Mouse (Mus musculus) adrenal gland, postnatal 4 days (tissue): ENCODE results near the gene Poc5. TPM values are rescaled to one million over a fixed set of nuclear protein-coding genes. Genes with fewer than 3 reads are reported as not detected.

Experiments used
- DNase-seq, 2 experiments: peaks; one replicate each; pipeline ENCODE4 v3.0.0; 2021 to 2022; ENCODE audit warnings: low spot score in 2 of 2, mixed read lengths in 2 of 2
- long read RNA-seq, 2 experiments: library from polyadenylated mRNA; stranded (forward); transcript quantifications; one replicate each; pipeline ENCODE4 v2.0.0; 2021
- total RNA-seq, 2 experiments: library from RNA; stranded (reverse); gene quantifications; 2 replicates each; pipeline ENCODE4 v1.2.3; 2021

The Poc5 gene
- 10 to 100 TPM; 22.9 to 23.5 TPM for total RNA-seq
- long read RNA-seq, experiment 1, full-length matches to known transcripts: 17 of 22 reads
- long read RNA-seq, experiment 1, partial matches to known transcripts: 1 of 22 reads
- long read RNA-seq, experiment 1, other reads (novel, unspliced or antisense): 4 of 22 reads
- long read RNA-seq, experiment 2, full-length matches to known transcripts: 21 of 32 reads
- long read RNA-seq, experiment 2, partial matches to known transcripts: 1 of 32 reads
- long read RNA-seq, experiment 2, other reads (novel, unspliced or antisense): 10 of 32 reads

DNA sequence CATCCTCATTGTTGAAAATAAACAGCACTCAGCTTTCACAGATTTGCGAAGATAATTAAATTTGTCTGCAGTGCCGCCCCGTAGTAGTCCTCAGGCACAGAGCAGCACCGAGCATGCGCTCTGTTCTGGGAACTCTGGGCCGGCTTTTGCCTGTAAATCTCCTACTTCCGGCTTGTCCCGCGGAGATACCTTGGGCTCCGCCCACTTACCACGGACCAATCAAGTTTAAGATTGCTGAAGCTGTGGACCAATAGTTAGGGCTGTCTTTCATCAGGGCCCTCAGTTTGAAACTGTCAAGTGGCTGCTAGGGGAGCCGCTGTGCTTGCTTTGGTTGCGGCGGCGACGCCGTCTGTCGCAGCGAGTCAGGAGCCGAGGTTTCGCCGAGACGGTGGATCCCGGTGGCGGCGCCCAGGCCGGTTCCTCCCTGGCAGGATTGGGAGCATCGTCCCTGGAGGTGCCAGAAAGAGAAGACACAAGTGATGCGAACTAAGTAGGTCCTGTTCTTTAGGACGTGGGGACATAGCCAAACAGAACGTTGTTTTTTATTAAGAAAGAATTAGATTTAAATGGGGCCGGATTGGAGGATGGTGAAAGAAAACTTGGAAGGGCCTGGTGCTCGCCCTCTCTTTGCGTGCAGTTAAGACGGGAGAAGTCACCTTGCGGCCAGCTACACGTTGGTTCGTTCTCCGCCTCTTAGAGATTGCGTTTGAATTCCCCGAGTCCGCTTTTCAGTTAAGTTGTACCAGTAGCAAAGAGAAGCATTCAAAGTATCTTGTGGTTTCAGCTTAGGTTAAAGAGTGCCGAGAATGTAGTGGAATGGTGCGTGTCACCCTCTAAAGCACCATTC is at the start of gene Poc5:
TSS of gene Poc5 (plus strand) at position 253 of the 847 bp plus-strand sequence.
- DNase-seq: peak; percentile 96 to 98

DNA sequence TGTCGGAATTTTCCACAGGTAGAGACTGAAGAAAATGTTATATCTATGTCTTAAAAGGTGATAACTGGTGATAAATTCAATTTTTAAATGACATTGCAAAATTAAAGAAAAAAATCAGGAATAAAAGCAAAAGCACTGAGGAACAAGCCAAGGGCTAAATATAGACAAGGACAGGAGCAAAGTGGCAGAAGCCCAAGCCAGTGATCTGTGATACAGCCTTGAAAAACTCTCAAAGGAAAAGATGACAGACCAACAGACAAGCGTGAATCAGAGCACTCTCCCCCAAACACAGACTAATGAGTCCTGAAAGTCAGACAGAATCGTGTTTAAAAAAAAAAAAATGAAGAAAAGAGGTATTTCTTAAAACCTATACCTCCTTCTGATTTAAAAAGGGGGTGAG is 46.6 kb upstream of the Poc5 start:
- DNase-seq: no peak

DNA sequence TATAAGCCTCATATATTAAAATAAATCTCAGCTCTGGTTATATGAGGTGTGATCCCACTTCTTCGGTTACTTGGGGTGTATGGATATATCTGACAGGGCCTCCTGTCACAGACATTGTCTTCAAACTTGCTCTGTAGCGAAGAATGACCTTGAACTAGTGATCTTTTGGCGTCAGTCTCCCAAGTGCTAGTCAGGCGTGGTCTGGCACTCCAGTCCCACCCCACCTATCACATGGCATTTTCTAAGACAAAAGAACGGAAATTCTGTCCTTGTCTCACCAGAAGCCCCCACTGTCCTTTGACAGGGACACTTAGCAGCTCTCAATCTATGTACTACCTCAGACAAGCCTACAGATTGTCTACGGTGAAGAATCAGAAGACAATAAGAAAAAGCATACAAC is 43.3 kb upstream of the Poc5 start:
- DNase-seq: no peak

DNA sequence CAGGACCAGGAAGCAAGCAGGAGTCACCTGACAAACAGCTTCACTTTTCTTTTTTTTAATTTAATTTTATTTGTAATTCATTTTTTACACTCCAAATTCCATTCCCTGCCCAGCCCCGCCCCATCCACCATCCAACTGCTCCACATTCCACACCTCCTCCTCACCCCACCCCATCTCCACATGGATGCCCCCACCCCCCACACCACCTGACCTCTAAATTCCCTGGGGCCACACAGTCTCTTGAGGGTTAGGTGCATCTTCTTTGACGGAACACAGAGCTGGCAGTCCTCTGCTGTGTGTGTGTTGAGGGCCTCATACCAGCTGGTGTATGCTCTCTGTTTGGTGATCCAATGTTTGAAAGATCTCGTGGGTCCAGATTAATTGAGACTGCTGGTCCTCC is 41.5 kb upstream of the Poc5 start:
- DNase-seq: no peak

DNA sequence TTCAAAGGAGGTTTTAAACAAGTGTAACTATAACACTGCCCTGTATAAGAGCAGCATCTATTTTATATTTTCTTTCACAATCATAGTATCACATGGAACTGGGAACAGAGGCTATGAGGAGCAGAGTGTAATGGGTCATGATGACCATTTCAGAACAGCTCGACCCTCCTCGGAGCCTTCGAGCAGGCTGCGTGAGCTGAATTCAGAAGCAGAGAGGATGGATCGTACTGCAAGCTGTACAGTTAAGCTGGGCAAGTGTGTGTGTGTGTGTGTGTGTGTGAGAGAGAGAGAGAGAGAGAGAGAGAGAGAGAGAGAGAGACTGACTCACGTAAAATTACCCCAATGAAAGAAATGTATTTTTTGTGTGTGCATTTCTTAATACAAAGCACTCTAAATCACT is 37.9 kb upstream of the Poc5 start:
- no peak for DNase-seq

DNA sequence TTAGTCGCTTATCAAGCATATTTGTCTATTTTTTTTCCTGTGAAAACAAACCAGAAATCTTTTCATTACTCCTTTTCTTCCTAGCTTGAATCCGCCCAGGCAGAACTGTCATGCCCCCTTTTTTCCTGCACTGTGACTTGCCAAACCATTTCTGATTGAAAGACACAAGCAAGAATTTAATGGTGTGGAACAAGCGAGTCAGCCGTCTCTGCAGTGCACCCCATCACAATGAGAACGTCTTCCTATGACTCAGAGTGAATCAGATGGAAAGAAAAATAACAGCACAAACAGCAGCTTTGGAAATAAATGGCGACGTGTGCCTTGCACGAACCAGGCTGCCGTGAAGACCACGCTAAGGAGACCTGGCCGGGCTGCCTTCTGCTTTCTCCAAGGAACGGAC is 36.8 kb upstream of the Poc5 start:
- no peak for DNase-seq

DNA sequence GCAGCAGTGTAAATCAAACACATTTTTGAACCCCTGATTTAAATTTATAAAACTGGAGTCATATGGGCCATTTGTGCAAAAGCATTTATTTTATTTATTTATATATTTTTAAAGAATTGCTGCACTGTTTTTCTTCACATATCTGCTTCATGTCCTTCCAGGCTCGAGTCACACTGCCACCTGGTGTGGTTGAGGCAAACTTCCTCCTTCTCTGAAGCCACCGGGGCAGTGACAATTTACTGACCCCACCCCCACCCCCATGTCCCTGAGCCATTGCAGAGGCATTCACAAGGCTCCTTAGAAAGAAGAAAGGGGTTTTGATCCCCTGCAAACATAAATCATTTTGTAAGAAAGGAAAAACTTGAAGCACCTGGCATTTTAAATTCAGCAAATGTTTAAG is 12.6 kb upstream of the Poc5 start:
- no peak for DNase-seq

DNA sequence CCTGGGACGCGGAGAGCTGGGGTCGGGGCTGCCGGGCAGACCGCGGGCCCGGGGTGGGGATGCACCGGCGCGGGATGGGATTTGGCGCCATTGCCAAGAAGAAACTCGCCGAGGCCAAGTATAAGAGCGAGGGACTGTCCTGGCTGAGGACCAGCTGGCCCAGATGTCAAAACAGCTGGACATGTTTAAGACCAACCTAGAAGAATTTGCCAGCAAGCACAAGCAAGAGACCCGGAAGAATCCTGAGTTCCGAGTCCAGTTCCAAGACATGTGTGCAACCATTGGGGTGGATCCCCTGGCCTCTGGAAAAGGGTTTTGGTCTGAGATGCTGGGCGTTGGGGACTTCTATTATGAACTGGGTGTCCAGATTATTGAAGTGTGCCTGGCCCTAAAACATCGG is 11.2 kb upstream of the Poc5 start:
- DNase-seq: no peak

DNA sequence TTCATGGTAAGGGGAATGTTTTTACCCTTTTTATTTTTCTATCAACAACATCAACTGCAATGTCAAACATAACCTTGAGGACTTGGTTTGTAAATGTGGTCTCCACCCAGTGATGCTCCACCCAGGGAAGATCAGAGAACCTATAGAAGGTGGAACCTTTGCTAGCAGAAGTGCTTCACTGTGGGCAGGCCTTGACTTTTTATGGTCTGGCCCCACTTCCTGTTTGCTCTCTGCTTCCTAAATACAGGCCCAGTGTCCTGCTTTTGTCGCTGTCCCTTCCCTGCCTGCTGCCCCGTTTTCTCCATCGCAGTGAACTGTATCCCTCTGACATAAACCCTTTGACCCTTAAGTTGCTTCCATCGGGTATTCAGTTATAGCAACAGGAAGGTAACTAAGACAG is 10.2 kb upstream of the Poc5 start:
- no peak for DNase-seq

DNA sequence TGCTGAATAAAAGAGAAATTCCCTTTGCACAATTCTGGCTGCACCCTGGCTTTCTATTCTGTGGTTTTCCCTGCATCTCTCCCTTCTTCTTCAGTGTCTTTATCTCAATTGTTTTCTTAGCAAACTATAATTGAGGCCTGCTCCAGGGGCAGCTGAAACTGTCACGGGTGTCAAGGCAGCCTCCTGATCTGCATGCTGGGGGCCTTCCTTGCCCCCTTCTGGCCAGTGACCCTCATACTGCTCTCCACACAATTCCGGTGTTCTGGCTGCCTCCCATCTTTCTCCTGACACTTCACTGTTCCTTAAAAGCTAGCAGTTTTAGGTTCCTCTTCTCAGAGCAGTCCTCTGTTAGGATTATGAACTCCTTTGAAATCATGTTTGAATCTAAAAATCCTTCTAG is 1.2 kb downstream of the Poc5 start:
- no peak for DNase-seq

DNA sequence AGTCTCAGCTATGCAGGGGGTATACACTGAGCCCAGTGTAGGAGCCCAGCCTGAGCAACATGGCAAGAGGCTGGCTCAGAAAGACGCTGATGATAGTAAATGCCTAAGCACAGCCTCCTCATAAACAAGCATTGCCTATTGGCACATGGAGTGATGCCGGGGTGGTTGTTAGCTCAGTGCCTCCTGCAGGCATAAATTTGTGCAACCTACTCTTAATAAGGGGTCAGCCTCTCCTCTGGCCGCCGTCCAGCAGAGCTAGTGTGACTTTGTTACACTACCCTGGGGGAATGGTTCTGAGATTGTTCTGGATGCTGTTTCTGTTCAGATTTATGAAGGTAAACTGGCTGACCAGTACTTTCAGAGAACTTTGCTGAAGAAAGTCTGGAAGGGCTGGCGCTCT is 13.2 kb downstream of the Poc5 start:
- DNase-seq: no peak

DNA sequence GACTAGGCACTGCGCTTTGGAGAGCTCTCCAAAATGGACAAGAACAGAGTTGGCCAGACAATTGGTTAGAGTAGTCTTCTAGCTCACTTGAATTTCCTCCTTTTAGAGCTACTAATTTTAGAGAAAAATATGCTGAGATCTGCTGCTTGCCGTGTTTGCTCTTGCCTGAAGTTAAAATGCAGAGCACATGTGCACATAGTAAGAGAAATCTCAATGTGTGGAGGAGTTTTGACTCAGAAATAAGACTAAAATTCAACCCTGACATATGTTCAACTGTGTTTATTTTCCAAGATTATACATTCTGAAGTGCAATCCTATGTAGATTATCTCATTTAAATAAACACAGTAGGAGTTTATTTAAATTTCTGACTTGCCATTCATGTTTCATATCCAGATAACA is 17.4 kb downstream of the Poc5 start:
- DNase-seq: no peak

DNA sequence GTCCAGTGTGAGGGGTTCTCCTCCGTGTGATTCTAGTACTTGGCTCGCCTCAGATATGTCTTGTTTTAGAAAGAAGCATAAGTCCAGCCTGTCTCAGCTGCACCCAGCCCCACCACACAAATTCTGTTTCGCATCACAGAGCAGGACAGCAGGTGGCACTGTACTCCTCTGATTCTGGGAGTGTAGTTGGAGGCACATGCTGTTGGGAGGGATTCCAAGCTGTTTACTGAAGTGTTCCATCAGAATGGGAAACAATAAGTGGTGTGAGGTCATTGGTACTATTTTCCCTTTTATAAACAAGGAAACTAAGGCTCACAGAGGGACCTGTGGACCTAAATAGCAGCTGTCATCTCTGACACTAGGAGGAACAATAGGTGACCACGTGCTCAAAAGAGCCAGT is 18.9 kb downstream of the Poc5 start:
- peak in 1 of 2 experiments; percentile 10 for DNase-seq

DNA sequence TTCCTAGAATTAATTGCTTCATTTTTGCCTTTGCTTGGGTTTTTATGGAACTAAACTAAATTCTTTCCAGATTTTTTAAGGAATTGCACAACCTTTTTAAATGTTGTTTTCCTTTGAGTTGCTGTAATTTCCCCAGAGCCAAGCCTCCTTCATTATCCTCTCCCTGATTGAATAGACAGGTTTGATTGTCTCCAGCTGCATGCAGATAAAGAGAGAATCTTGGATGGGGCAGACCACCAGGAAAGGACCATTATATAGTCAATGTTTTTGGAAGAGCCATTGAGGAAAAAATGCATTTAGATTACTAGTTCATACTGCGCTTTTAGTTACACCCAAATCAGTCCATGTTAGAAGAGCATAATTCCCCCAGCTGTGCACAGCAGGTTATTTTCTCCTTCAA is 20.7 kb downstream of the Poc5 start:
- DNase-seq: no peak

DNA sequence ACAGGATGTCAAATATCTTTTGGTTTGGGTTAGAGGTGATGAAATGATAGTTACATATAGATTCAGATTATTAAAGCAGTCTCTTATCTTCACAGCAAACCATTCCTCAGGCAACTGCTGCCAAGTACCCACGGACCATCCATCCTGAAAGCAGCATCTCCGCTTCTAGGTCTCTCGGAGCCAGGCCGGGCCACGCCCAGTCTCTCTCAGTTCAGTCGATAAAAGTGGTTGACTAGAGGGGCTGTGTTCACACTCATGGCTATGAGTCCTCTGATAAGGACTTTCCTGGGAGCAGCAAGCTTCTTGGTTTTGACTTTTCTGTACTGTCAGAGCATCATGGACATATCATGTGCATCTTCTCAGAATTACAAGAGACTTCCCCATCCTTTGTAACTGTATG is 26.3 kb downstream of the Poc5 start:
- DNase-seq: no peak

DNA sequence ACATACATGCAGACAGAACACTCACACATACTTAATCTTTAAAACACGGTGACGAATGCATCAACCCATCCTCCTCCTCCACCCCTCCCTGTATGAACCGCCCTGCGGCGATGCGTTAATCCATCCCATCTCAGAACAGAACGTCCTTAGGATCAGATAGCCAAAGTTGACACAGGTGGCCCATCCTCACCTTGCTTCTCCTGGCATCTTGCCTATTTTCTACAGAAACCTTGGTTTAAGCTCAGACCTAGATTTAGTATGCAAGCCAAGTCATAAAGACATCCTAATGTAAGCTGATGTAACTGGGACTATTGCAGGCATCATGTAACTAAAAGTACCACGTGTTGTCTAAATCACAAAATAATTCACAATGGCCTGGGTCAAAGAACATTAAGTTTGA is 28.3 kb downstream of the Poc5 start:
- DNase-seq: no peak

DNA sequence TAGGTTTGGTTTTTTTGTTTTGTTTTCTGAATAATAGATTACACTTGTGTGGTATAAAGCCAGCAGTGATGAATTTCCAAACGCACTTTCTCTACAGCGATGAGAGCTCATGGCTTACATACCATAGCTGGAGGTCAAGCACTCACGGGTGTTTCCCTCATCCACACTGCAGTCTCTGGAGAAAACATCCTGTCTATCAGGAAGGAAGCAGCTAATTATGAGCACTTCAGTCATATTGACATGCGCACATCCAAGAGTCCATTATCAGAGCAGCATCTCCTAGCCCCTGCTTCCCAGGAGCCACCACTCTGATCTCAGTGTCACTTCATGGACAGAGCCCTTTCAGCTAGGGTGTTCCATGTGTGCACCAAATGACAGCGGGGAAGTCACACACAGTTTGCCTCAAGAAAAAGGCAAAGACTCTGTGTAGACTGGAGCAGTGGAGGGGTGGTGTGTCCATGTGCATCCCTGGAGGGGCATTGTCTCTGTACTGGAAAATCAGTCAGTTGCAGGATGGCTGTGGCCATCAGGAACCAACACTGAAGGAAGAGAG is 29.2 kb downstream of the Poc5 start:
- DNase-seq: no peak

DNA sequence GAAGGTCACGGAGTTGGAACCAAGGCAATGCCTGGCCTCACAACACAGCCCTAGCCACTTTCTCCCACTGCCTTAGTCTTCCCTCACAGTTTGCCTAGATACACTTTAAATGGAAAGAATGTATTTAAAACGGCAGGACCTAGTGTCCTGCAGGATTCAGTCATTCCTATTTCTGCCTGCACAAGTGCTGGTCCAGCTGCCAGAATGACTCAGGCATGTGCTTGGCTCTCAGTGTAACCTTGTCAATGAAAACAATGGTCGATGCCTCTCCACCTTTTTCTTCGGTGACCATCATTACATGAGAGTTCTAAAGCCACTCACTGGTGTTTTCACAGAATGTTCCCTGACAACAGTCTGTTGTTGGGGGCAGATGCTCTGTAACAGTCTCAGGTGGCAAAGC is 30.4 kb downstream of the Poc5 start:
- DNase-seq: no peak

DNA sequence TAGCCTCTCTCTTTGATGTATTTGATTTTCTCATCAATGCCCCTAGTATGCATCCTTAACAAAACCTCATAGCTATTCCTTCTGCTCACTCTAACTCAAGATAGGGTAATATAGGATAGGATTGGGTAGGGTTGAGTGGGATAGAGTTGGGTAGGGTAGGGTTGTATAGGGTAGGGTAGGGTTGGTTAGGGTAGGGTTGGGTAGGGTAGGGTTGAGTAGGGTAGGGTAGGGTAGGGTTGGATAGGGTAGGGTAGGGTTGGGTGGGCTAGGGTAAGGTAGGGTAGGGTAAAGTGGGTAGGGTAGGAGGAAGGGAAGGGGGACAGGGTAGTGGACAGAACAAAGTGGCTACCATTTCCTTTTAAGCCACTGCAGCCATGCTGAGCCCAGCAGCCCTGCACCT is 33.1 kb downstream of the Poc5 start:
- DNase-seq: no peak

DNA sequence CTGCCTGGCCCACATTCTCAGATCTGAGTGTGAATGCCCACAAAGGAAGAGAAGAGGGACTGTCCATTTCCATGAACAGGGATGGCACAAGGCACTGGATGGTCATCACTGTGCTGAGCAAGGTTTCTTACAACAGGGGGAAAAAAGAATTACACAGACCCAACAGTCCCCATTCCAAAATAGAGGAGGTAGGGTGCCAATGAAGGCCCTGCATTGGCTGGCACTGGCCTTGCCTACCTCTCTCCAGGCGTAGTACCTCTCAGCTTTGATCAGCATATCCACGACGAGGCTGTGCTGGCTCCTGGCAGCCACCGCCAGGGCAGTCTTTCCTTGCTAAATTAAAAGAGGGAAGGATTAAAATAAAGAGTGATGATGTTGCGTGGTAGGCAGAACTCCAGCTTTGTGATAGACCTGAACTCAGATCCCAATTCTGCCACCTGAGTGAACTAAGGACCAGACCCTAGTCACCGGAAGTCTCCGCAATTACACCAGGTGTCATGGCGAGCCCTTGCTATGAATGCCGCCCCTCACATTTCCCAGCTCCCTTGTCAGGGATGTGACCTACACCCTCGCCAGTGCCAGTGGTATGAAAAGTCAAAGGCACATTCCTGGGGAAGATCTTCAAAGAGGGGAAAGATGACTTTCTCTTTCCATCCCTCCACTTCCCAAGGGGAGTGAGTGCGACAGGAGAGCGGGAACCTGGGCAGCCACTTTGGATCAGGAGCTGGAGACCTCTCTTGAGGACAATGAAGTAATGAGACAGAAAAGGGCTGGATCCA is 36.6 kb downstream of the Poc5 start:
- no peak for DNase-seq

DNA sequence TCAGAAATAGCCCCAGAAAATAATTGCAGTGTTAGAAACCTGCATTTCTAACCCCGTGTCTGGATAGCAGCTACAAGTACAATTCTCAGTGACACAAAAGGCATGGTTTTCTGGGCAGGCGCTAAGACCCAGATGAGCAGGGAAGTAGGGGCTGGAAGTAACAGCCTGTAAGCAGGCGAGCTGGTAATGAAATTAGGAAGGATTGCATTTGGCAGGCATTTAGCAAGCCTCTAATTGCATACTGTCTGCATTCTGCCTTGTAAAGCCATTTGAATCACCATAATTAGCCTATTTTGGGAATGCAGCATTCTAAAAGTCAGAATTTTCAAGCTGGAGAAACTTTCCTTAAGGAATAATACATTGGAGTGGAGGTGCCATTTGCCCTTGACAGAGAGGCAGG is 38.0 kb downstream of the Poc5 start:
- DNase-seq: no peak

DNA sequence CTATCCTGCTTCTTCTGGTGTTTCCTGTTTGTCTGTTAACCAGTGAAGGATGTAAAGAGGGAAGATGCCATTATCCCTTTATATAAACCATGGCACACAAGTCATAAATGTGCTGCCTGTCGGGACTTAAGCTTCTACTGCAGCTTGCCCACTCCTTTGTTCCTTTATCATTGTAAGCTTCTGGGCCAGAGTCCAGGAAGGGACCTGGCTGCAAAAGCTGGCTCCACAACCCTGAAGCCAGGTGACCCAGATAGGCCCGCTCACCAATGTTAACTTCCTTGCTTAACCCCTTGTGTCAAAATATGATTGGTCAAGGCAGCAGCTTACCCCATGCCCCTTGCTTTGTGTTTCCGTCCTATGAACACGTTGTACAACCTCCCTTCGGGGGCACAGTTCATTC is 40.4 kb downstream of the Poc5 start:
- no peak for DNase-seq
